Mouse (Mus musculus) testis, adult 2 months (tissue): ENCODE data around the gene Frzb. TPM values are rescaled to one million over a fixed set of nuclear protein-coding genes. Genes with fewer than 3 reads are reported as not detected.
A peak's percentile ranks its signal among the peaks of the same experiment; 100 is the strongest.
"Not testable (repeated sequence)": the region's sequence is repeated elsewhere in the genome, so short reads cannot be mapped to it uniquely, and the experiment has no call there.

ENCODE experiments used
- H3K27ac ChIP-seq: fragments of 200-500 bp; 2 replicates; pipeline ENCODE4 v1.5.1; 2012; ENCODE audit warnings: low read depth, low read length; ENCODE audit not compliant: control insufficient read depth, insufficient read depth
- H3K27me3 ChIP-seq: fragments of 200-500 bp; 2 replicates; pipeline ENCODE4 v1.6.1; 2012; ENCODE audit warnings: mild to moderate bottlenecking, low read length, moderate library complexity; ENCODE audit not compliant: control insufficient read depth, insufficient read depth
- H3K36me3 ChIP-seq: fragments of 200-500 bp; 2 replicates; pipeline ENCODE4 v1.6.1; 2012; ENCODE audit warnings: mild to moderate bottlenecking, low read length; ENCODE audit not compliant: control insufficient read depth, insufficient read depth
- H3K4me1 ChIP-seq: fragments of 200-500 bp; 2 replicates; pipeline ENCODE4 v1.6.1; 2012; ENCODE audit warnings: low read length; ENCODE audit not compliant: control insufficient read depth, insufficient read depth
- H3K4me3 ChIP-seq: fragments of 200-500 bp; 2 replicates; pipeline ENCODE4 v1.5.1; 2012; ENCODE audit warnings: low read depth, mild to moderate bottlenecking, low read length, moderate library complexity, mixed read lengths; ENCODE audit not compliant: control insufficient read depth
- CTCF ChIP-seq: fragments of 200-500 bp; IDR thresholded peaks from 2 replicates; pipeline ENCODE4 v1.5.1; 2012; ENCODE audit warnings: low read depth, mild to moderate bottlenecking, inconsistent platforms, low read length, moderate library complexity; ENCODE audit not compliant: control insufficient read depth, insufficient read depth, insufficient replicate concordance
- POLR2A ChIP-seq: fragments of 200-500 bp; IDR thresholded peaks from 2 replicates; pipeline ENCODE4 v1.6.1; 2012; ENCODE audit warnings: low read depth, mild to moderate bottlenecking, inconsistent platforms, low read length, moderate library complexity; ENCODE audit not compliant: control insufficient read depth
- polyA plus RNA-seq: library from polyadenylated mRNA; depleted of rRNA; stranded (reverse); fragments of >200 nt; gene quantifications from 2 replicates; pipeline ENCODE4 v1.2.3, GENCODE M21; 2012; rRNA removed

The Frzb gene
- polyA plus RNA-seq: 2.5 and 4.0 TPM in 2 replicates

DNA sequence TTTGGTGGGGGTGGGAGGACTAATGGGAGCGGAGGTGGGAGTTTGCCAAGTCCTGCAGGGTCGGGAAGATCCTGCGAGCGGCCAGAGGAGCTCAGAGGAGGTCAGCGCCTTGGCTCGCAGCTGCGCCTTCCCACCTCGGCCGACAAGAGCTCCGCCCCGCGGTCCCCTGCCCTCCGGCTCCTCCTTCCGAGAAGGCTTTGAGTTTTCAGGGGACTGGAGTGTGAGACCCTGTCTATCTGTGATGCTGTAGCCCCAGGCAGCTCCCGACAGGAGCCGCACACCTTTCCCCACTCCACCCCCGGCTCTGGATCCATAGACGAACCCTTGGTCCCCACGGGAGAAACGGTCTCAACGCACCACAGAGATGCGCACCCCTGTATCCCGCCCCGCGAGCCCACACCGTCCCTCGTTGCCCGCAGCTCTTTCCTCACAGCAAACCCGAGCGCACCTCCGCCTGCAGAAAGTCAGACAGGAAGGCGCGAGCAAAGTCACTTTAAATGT lies at the start of gene Frzb:
Frzb (minus strand) TSS at position 335 of the 501 bp plus-strand sequence.
- H3K4me1 ChIP-seq: peaks cover 16% of the 10 kb centered on the region
- peak within 1 kb of the TSS; percentile 69 for H3K4me3 ChIP-seq
- no peak within 1 kb of the TSS; the same call in 1 of the 2 replicates for H3K27ac ChIP-seq
- H3K36me3 ChIP-seq: no peaks in the 10 kb centered on the region
- peaks cover 2% of the 10 kb centered on the region; the same call in 1 of the 2 replicates for H3K27me3 ChIP-seq
- TF ChIP-seq CTCF (no peak), POLR2A (no peak)

DNA sequence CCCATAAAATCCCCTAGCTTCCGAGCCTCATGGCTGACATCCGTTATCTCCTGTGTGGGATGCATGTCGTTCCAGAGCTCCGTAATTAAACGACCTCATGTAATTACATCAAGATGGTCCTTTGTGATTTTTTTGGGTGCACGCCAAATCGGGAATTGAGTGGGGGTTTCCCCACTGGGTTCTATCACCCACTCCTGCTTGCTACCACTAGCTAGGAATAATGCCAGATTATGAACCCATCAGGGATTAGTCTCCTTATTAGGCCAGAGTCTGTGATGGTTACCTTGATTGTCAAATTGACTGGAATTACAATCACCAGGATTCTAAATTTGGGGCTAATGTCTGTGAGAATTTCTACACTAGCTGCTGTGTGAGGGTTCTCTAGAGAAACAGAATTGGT lies 47.9 kb upstream of the Frzb start:
- H3K27ac ChIP-seq, H3K36me3 ChIP-seq, H3K27me3 ChIP-seq, H3K4me1 ChIP-seq, H3K4me3 ChIP-seq: not testable (repeated sequence)

DNA sequence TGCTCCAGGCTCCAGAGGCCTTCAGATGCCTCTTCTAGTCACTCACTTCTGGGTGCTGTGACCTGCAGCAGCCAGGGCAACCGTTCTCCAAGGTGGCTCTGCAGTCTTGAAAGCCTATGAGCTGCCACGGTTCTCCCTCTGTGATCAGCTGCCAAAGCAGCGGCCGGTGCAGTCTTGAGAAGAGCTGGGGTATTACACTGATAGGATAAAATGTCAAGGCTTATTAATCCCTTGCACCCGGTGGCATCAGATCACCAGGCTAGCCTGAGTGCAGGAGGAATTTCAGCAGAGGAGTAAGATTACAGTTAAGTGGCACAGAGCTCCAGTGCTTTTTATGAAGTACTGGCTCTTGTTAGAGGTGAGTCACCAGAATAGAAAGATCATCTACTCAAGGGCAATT lies 39.4 kb upstream of the Frzb start:
- H3K36me3 ChIP-seq: no peaks in the 10 kb centered on the region
- H3K4me1 ChIP-seq: no peaks in the 10 kb centered on the region
- TF ChIP-seq CTCF (no peak), POLR2A (no peak)
- H3K27me3 ChIP-seq: no peaks in the 10 kb centered on the region
- H3K27ac ChIP-seq: no peak overlapping the region
- no peak overlapping the region for H3K4me3 ChIP-seq

DNA sequence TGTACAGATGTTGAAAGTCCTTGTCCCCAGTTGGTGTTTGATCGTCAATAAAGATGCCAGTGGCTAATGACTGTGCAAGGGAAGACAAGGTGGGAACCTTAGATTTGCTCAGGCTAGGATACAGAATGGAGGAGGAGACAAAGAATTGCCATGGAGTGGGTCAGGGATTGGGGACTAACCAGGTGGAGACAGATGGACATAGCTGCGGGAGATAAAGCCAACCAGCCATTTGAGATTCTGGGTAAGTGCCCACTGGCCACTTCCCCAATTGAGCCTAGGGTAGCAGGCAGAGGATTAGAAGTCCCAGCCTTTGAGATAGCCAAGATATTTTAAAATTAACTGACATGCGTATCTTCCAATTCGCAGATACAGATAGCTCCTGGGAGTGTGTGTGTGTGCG lies 37.5 kb upstream of the Frzb start:
- TF ChIP-seq POLR2A: no peak
- no peak for TF ChIP-seq CTCF
- no peaks in the 10 kb centered on the region for H3K4me1 ChIP-seq
- H3K36me3 ChIP-seq: no peaks in the 10 kb centered on the region
- no peak overlapping the region for H3K27ac ChIP-seq
- no peak overlapping the region for H3K4me3 ChIP-seq
- no peaks in the 10 kb centered on the region for H3K27me3 ChIP-seq

DNA sequence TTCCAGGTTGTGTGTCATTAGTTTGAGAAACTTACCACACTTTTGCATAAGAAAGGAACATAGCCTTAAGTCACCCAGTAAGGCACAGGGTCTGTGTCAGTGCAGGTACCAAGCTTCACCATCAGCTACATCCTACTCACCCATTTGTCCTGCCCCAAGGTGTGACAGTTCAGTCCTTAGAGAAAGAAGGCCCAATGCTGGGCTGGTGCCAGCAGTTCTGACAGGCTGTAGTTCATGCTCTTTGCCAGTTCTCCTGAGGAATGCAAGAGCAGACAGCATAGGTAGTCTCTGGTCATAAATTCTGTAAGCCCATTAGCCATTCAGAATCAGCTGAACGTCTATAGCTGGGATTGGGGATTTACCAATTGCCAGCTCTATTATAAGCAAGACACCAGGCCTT lies 28.4 kb upstream of the Frzb start:
- no peaks in the 10 kb centered on the region for H3K27me3 ChIP-seq
- no peaks in the 10 kb centered on the region for H3K36me3 ChIP-seq
- no peak overlapping the region for H3K27ac ChIP-seq
- H3K4me1 ChIP-seq: no peaks in the 10 kb centered on the region
- no peak for TF ChIP-seq CTCF
- TF ChIP-seq POLR2A: no peak
- no peak overlapping the region for H3K4me3 ChIP-seq

DNA sequence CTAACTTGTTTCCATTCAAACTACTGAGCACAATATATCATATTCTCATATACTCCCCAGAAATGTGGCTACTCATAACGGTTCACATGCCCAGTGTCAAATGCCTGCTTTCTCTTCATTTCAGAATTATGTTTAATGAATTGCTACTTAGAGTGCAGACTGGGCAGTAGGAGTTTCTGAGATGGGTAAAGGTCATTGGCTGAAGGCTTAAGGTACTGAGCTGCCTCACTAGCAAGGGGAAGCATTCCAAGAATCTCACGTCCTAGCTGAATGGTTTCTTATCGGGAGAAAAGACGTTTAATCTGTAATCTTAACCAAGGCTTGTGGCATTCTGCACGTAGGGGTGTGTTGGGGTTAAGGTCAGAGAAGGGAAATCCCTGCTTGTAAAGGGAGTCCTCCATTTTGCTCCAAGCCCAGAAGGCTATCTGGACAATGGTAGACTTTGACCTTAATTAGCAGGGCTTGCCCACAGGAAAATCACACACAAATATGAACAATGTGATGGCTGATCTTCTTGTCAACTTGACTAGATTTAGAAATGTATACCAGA lies 26.9 kb upstream of the Frzb start:
- Histone ChIP-seq H3K36me3 (no peaks in the 10 kb centered on the region), H3K4me3 (no peak overlapping the region), H3K27ac (no peak overlapping the region), H3K4me1 (no peaks in the 10 kb centered on the region), H3K27me3 (no peaks in the 10 kb centered on the region)
- TF ChIP-seq POLR2A (no peak), CTCF (no peak)

DNA sequence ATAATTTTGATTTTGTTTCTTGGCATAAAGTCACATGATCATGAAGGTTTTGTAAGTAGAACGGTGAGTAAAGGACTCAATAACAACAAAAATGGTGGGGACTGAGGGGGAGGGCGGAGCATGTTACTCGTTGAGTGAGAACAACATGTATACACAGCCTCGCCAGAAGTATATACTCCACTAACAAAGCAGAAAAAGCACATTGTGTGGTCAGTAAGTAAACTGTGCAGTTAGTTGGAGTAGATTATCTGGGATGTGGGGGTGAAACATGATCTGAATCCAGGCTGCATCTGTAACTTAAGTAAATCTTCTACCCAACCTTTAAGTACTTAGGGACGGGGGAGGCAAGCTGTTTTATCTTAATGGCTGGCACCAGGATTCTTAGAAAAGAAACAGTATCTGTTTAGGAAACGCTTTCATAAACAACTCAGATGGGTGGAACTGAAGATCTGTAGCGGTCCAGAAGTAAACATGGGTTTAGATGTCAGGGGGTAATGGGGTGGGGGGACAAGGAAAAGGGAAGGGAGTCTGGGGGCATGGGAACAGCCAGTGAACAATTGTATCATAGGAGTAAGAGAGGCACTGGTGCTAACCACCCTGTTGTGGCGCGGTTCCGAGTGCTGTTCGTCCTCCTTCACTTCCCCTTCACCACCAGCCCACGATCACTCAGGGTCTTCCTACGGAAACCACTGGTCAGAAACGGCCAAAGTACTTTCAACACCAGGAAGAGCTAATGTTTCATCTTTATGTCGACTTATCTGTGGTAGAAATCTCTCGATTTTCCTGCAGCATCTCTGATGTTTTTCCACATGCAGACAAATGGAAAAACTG lies 18.8 kb upstream of the Frzb start:
- Histone ChIP-seq H3K4me1 (peaks cover 2% of the 10 kb centered on the region; the same call in 1 of the 2 replicates), H3K27ac (no peak overlapping the region), H3K4me3 (no peak overlapping the region), H3K36me3 (no peaks in the 10 kb centered on the region), H3K27me3 (no peaks in the 10 kb centered on the region)
- no peak for TF ChIP-seq CTCF
- TF ChIP-seq POLR2A: no peak
